Mouse (Mus musculus): ENCODE measurements around the gene Cd160.

The Cd160 gene

GRCm38 (mm10) chr3:96828984-96829383 is at the start of gene Cd160, which contains the start of gene Pdzk1:
TSS of gene Cd160 (minus strand) at chr3:96829351.
TSS of gene Pdzk1 (plus strand) at chr3:96829284.
- DNase-seq, result no peak

DNA sequence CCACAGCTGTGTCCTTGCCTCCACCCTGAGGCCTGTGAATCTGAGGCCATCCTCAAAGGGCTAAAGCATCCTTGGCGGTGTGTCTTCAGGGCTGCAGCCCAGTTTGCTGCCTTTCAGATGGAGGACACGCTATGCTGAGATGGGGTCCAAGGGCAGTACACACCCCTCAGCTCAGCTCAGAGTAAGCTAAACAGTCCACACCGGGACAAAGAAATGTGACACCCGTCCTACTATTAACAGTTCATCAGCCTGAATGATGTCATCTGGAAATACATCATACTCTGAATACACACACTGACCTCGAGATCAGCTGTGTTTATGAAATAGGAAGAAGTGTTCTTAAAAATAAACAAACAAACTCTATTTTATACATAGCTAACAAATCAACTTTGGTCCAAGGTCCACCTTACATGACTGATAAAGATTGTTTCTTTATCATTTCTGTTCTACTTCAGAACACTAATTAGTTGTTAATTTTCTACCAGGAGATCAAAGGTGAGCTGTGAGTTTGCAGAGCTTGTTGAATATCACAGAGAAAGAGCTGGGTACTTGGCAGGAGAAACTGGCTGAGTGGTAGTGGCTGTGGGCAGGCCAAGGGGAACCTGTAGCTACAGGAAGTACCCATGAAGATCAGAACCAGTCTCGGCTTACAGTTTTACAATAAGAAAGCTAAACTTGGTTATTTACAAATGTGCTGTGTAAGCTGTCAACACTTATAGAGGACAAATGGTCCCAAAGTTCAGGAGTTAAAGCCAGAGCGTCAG is 45.8 kb upstream of the Cd160 start:
- no peak for DNase-seq

GRCm38 (mm10) chr3:96872501-96872900 is 43.4 kb upstream of the Cd160 start:
- DNase-seq, result no peak

DNA sequence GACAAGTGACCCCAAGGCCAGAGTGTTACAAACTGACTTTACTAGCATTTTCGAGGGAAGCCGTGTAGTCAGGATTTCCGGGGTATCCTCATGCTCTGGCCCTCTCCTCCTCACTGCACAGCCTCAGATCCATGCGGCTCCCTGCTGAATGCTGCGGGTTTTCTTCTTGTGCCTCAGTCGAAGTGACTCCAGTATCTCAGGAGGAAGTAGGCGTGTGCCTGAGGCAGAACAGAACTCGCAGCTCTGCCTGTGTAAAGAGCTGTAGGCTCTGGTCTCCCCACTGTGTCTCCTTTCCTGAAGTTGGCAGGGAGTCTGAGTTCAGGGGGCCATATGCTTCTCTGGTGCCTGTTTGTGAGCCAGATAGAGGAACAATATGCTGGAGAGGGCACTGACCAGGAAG is 41.9 kb upstream of the Cd160 start:
- DNase-seq, result no peak

GRCm38 (mm10) chr3:96870270-96870669 is 41.1 kb upstream of the Cd160 start:
- DNase-seq, result no peak

DNA sequence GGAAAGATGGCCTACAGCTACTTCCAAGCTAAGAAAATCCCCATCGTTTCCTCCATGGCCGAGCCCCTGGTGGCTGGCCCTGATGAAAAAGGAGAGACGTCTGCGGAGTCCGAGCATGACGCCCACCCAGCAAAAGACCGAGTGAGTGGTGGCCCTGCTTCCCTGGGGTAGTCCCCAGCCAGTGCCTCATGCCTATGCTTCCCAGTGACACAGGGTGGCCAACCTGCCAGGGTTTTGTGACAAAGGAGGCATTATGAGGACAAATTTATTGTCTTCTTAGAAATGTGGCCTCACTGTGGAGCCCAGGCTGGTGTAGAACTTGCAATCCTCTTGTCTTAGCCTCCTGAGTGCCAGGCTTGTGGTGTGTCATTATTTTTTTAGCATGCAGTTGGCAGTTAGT is 39.9 kb upstream of the Cd160 start:
- DNase-seq, result no peak

DNA sequence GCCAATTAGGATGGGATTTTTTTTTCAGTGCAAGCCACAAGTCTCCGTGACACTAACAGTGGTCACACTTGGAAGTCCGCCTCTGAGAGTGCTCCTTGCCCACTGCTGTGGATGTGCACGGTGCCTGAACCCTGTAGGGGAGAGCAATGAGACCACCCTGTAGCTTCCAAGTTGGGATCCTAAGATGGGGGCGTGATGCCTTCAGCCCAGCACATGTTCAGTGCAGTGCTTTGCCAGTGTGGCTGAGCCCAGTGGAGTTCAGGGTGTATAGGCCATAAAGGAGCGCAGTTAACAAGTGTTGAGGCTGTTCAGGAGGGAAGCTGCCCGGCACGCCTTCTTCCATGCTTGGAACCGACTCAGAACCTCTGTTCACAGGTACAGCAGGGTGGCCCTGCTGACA is 39.4 kb upstream of the Cd160 start:
- DNase-seq, result no peak

- DNase-seq, result no peak
These were observed 38.7 kb upstream of the Cd160 start for GRCm38 (mm10) chr3:96867863-96868262.

DNA sequence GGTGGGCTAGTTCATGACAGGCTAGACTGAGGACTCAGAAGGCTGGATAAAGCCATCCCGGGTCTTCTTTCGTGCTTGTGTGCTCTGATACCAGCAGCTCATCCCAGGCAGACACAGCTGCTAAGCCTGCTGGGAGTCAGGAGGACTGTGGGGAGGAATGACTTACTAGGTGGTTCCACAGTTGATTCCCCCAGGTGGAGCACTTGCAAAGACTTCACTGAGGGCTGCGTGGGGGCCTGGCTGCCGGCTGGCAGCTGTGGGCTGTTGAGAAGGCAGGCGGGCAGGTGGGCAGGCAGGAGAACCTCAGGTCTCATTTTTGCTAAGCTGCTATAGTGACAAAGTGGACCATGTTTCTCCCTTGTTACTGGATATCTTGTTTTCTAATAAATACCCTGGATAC is 31.3 kb upstream of the Cd160 start:
- no peak for DNase-seq

DNA sequence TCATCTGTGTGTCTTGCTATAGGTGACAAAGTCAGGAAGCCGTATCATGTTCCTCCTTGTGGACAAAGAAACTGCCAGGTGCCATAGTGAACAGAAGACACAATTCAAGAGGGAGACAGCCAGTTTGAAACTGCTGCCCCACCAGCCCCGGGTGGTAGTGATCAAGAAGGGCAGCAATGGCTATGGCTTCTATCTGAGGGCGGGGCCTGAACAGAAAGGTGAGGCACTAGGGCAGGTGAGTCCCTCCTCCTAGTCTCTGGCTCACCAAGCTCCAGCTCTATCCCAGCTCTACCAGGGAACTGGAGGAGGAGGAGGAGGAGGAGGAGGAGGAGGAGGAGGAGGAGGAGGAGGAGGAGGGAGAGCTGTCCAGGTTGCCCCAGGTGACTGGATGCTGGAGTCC is 26.7 kb upstream of the Cd160 start:
- DNase-seq, result no peak

DNA sequence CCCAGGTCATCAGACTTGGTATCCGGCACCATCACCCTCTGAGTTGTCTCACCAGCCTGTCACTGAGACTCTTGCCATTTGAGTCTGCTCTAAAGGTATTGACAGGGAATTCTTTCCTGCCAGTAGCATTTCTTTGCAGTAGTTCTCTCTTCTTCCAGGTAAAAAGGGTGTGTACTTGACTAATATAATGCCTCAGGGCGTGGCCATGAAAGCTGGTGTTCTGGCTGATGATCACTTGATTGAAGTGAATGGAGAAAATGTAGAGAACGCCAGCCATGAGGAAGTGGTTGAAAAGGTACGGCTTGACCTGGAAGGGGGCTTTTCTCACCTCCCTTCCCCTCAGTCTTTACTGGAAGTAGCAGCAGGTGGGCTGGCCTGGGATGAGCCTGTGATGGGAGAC is 25.2 kb upstream of the Cd160 start:
- no peak for DNase-seq

GRCm38 (mm10) chr3:96852561-96852960 is 23.4 kb upstream of the Cd160 start:
- DNase-seq, result no peak

DNA sequence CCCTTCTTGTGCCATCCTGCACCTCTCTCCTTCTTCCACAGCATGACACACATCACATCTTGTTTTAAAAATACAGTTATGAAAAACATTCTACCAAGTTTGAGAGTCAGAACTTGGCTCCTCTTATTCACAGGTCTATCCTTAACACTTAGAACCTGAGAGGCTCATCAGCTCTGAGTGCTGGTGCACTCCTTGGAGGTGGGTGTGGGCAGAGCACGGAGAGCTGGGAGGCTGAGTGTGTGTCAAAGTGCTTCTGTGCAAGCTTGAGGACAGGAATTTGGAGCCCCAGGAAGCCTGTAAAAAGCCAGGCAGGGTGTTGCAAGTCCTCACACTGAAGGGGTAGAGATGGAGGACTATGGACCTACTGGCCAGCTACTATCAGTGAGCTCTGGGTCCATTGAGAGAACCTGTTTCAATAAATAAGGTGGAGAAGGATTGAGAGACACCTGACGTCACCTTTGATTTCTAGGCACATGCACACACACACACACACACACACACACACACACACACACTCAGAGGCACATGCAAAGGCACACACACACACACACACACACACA is 20.1 kb upstream of the Cd160 start:
- no peak for DNase-seq

- no peak for DNase-seq
These were observed 19.3 kb upstream of the Cd160 start for GRCm38 (mm10) chr3:96848470-96848869.

DNA sequence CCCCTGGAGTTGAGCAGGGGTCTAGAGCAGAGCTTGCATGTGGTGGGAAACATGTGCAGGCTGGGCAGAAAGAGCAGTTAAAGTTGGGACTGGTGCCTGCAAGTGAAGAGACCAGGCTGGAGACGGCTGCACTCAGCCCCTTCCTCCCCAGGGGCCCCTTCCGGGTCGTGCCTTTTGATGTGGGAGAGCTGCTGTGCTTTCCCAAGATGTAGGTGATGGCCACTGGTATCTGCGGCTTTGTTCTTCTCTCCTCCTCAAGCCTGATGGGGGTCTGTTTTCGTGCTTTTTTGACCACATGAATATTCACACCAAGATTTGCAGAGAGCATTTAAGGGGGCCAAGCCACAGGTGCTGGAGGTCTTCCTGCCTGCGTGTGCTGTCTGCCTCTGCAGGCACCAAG is 18.5 kb upstream of the Cd160 start:
- peak; percentile 64 for DNase-seq

DNA sequence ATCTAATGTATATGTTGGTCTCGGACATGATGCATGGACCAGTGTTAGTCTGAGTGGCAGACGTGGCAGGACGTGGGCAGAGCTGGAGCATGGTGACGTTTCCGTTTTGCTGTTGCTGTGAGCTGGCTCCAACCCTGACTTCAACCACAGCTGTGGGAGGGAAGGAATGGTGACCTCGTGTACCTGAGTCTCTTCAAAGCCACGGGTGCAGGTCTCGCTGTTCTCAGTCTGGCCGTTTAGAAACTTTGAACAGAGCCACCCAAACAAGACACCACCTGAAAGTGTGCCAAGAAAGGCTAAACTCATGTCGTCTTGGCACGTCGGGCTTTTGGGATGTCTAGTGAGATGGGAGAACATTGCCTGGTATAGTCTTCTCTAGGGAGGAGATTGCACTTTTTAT is 17.8 kb upstream of the Cd160 start:
- peak; percentile 26 for DNase-seq

DNA sequence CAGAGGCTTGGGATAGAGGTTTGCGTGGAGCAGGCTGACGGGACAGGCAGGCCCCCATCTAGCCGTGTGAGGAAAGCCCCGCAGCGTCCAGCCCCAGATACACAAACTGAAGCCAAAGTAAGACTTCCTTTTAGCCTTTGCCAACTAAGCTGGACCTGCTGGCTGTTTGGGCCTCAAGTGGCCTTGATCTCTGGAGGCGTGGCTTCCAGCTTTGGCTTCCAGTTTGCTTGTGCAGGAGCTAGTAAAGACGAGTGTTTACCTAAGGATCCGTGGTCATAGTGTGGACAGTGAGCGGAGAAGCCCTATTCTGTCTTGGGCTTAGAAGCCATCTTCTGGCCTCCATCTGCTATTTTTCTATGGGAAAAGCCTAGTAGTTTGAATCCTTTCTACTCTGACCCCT is 16.7 kb upstream of the Cd160 start:
- DNase-seq, result no peak

DNA sequence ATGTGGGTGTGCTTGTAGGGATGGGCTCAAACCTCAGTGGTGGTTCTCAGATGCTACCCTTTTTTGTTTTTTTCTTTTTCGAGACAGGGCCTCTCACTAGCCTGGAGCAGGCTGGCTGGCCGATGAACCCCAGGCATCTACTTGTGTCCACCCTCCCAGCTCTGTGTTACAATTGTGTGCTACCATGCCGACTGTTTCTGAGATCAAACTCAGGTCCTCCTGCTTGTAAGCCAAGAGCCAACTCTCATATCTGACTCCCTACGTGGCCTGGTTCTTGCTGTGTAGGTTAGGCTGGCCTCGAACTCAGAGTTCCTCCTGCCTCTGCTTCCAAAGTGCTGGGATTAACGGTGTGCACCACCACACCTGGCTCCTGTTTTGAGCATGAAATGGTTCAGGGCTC is 16.0 kb upstream of the Cd160 start:
- no peak for DNase-seq

DNA sequence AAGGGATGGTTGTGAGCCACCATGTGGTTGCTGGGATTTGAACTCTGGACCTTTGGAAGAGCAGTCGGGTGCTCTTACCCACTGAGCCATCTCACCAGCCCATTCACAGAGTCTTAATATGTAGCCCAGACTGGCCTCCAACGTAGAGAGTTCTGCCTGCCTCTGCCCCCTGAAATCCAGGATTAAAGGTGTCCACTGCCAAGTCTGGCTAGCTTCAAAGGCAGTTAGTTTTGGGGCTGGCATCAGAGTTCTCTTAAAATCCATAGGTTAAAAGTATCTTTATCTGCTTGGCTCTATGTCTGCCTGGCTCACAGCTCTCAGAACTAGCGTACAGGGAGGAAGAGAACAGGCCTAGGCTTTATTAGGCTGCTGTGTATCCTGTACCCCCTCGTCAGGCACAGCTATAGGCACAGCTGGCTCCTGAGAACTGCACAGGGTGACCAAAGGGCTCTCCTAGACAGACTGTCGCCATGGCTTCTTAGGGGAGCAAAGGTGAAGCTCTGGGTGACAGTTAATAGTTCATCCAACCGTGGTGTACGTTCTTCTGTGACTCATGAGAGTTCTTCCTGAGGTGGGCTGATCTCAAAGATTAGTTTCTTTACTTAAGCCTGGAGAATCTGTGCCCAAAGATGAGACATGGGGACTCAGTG is 10.0 kb upstream of the Cd160 start:
- no peak for DNase-seq

DNA sequence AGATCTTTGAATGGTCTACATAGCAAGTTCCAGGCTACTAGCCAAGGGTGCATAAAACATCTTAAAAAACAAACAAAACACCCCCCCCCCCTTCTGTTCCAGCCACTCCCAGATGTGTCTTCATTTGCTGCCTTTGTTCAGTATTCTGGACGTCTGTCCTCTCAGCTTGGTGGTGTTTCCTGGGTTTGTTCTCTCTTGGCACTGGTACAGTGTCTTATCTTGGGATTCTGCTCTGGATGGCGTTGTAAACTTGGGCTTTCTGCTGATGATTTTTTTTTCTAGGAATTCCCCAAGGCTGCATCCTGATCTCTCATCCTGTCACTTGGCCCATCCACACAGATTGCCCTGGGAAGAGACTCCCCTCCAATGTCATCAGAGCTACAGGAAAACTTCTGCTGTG is 7.3 kb upstream of the Cd160 start:
- no peak for DNase-seq

DNA sequence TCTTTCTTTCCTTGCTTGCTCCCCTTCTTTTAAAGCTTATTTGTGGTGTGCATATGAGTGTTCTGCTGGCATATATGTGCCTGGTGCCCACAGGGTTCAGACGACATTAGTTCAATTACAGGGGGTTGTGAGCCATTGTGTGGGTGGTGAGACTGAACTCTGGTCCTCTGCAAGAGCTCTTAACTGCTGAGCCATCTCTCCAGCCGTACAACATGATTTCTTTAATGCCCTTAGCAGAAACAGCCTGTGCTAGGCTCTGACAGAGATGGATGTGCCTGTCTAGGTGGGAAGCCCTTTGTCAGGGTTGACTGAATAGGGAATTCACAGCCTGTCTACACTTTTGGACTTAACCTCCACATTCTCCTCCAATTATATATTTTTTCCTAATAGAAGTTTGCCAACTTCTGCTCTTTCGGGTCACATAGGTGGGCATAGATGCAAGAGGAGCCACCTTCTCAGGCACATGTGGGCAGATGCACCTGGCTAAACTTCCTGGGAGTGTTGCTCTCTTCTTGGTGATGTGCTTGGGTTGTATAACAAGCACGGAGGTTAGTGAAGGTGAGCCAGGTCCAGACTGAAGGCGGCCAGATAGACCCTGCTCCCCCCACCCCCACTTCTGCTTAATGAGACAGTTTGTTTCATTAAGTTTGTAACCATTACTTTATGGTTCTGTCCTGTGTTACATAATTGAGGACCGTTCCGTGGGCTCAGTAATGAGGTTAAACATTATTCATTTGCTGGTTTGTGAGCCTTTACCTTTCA is 5.6 kb upstream of the Cd160 start:
- DNase-seq, result no peak

- no peak for DNase-seq
These were observed 3.8 kb upstream of the Cd160 start for GRCm38 (mm10) chr3:96832930-96833329.

DNA sequence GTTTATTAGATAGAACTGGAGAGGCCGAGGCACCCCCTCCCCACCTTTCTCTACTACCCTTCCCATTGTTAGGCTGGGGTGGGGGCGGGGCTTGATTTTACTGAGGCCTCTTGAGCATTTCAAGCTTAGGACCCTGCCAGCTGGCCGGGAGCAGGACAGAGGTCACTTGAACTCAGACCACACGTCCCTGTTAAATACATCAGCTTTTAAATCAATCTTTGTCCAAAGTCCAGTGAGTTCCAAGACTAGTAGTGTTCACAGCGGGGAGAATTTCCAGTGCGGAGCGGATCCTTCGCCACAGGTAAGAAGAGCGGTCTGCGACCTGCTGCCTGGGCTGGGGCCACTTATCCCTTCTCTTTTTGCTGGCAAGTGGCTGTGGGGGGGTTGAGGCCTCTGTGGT is 705 bp upstream of the Cd160 start:
- no peak for DNase-seq

Measured in thymus, postnatal 14 days (tissue).